Mouse (Mus musculus) liver, adult (tissue): ENCODE measurements around the gene Mybph.
A peak's percentile ranks its signal among the peaks of the same experiment; 100 is the strongest.

ENCODE experiments used
- GATA4 ChIP-seq: IDR thresholded peaks from 2 replicates; pipeline ENCODE4 v1.6.1; 2014; ENCODE audit warnings: mild to moderate bottlenecking, low read length; ENCODE audit not compliant: insufficient replicate concordance

Gene Mybph

GRCm38 (mm10) chr1:134168985-134169697 is 24.1 kb upstream of the Mybph start:
- no peak for TF ChIP-seq GATA4

GRCm38 (mm10) chr1:134173081-134173480 is 20.2 kb upstream of the Mybph start:
- TF ChIP-seq GATA4 = 0 out of 2 replicates have a peak, but pooled peaks have one; percentile 7

GRCm38 (mm10) chr1:134177976-134178375 is 15.3 kb upstream of the Mybph start:
- TF ChIP-seq GATA4 = no peak

GRCm38 (mm10) chr1:134182025-134182424 is 11.2 kb upstream of the Mybph start, which contains the start of gene Chil1:
TSS of gene Chil1 (plus strand) at chr1:134182176.
- TF ChIP-seq GATA4 = no peak

- TF ChIP-seq GATA4 = no peak
These were observed 9.2 kb upstream of the Mybph start for GRCm38 (mm10) chr1:134184089-134184488.

- no peak for TF ChIP-seq GATA4
These were observed 5.0 kb upstream of the Mybph start for GRCm38 (mm10) chr1:134188217-134188616.

GRCm38 (mm10) chr1:134188989-134189729 is 4.1 kb upstream of the Mybph start:
- TF ChIP-seq GATA4 = no peak

GRCm38 (mm10) chr1:134191192-134191591 is 2.1 kb upstream of the Mybph start:
- no peak for TF ChIP-seq GATA4

GRCm38 (mm10) chr1:134192024-134192423 is 1.2 kb upstream of the Mybph start:
- no peak for TF ChIP-seq GATA4

GRCm38 (mm10) chr1:134193674-134194197 is 488 bp downstream of the Mybph start:
- no peak for TF ChIP-seq GATA4

- TF ChIP-seq GATA4 = no peak
These were observed 1.2 kb downstream of the Mybph start for GRCm38 (mm10) chr1:134194298-134195022.

- no peak for TF ChIP-seq GATA4
These were observed 1.9 kb downstream of the Mybph start for GRCm38 (mm10) chr1:134195117-134195516.

- TF ChIP-seq GATA4 = no peak
These were observed 2.3 kb downstream of the Mybph start for GRCm38 (mm10) chr1:134195571-134195970.

GRCm38 (mm10) chr1:134195979-134196378 is 2.7 kb downstream of the Mybph start:
- no peak for TF ChIP-seq GATA4

- no peak for TF ChIP-seq GATA4
These were observed 3.1 kb downstream of the Mybph start for GRCm38 (mm10) chr1:134196386-134196785.
